Mouse (Mus musculus): ENCODE data around the gene Tbc1d15. TPM values are rescaled to one million over a fixed set of nuclear protein-coding genes. Genes with fewer than 3 reads are reported as not detected.

Gene Tbc1d15
- polyA plus RNA-seq, 1 experiment from 2014 or later: 52.5 TPM

GRCm38 (mm10) chr10:115232513-115232912 is 18.8 kb downstream of the Tbc1d15 start:
- ATAC-seq (ENCODE audit: low FRiP score): no peak

GRCm38 (mm10) chr10:115229023-115229422 is 22.2 kb downstream of the Tbc1d15 start:
- Histone ChIP-seq H3K9ac (ENCODE audit: low read length) (no peak overlapping the region), H3K27ac (ENCODE audit: low read depth, low read length) (no peak overlapping the region), H3K27me3 (ENCODE audit: control insufficient read depth, insufficient read depth, low read length) (no peaks in the 10 kb centered on the region), H3K4me3 (ENCODE audit: low read depth, low read length) (no peak overlapping the region), H3K4me1 (ENCODE audit: control insufficient read depth, insufficient read depth, low read length) (no peaks in the 10 kb centered on the region), H3K4me2 (no peak overlapping the region), H3K36me3 (ENCODE audit: control insufficient read depth, insufficient read depth, low read length) (no peaks in the 10 kb centered on the region), H3K9me3 (ENCODE audit: control insufficient read depth, low read length) (no peaks in the 10 kb centered on the region)
- DNase-seq (ENCODE audit: low spot score, missing footprints) (no peak), ATAC-seq (ENCODE audit: low FRiP score) (no peak)
- 93% methylated on average over 9 of the region's 9 CpGs for WGBS

More at GRCm38 (mm10) chr10:115232513-115232912, 18.8 kb downstream of the Tbc1d15 start:
- Histone ChIP-seq H3K27me3 (ENCODE audit: control insufficient read depth, insufficient read depth, low read length) (no peaks in the 10 kb centered on the region), H3K9me3 (ENCODE audit: control insufficient read depth, low read length) (no peaks in the 10 kb centered on the region), H3K9ac (ENCODE audit: low read length) (no peak overlapping the region), H3K4me3 (ENCODE audit: low read depth, low read length) (no peak overlapping the region), H3K36me3 (ENCODE audit: control insufficient read depth, insufficient read depth, low read length) (no peaks in the 10 kb centered on the region), H3K27ac (ENCODE audit: low read depth, low read length) (no peak overlapping the region), H3K4me2 (no peak overlapping the region), H3K4me1 (ENCODE audit: control insufficient read depth, insufficient read depth, low read length) (no peaks in the 10 kb centered on the region)
- WGBS: 93% methylated on average over 3 of the region's 3 CpGs
- no peak for DNase-seq (ENCODE audit: low spot score, missing footprints)

- H3K4me3 ChIP-seq (ENCODE audit: low read depth, low read length): no peak overlapping the region
- H3K9me3 ChIP-seq (ENCODE audit: control insufficient read depth, low read length): no peaks in the 10 kb centered on the region
- no peak overlapping the region for H3K4me2 ChIP-seq
- 91% methylated on average over 7 of the region's 7 CpGs for WGBS
- H3K27me3 ChIP-seq (ENCODE audit: control insufficient read depth, insufficient read depth, low read length): no peaks in the 10 kb centered on the region
- ATAC-seq (ENCODE audit: low FRiP score): no peak
- H3K36me3 ChIP-seq (ENCODE audit: control insufficient read depth, insufficient read depth, low read length): no peaks in the 10 kb centered on the region
- no peak overlapping the region for H3K27ac ChIP-seq (ENCODE audit: low read depth, low read length)
- H3K9ac ChIP-seq (ENCODE audit: low read length): no peak overlapping the region
- DNase-seq (ENCODE audit: low spot score, missing footprints): no peak
- H3K4me1 ChIP-seq (ENCODE audit: control insufficient read depth, insufficient read depth, low read length): no peaks in the 10 kb centered on the region
Observed at GRCm38 (mm10) chr10:115226586-115226985, 24.7 kb downstream of the Tbc1d15 start.

GRCm38 (mm10) chr10:115223845-115224244 is 27.4 kb downstream of the Tbc1d15 start:
- Histone ChIP-seq H3K27ac (ENCODE audit: low read depth, low read length) (no peak overlapping the region), H3K4me1 (ENCODE audit: control insufficient read depth, insufficient read depth, low read length) (no peaks in the 10 kb centered on the region), H3K4me2 (no peak overlapping the region), H3K9me3 (ENCODE audit: control insufficient read depth, low read length) (no peaks in the 10 kb centered on the region), H3K4me3 (ENCODE audit: low read depth, low read length) (no peak overlapping the region), H3K27me3 (ENCODE audit: control insufficient read depth, insufficient read depth, low read length) (no peaks in the 10 kb centered on the region), H3K36me3 (ENCODE audit: control insufficient read depth, insufficient read depth, low read length) (no peaks in the 10 kb centered on the region), H3K9ac (ENCODE audit: low read length) (no peak overlapping the region)
- no peak for DNase-seq (ENCODE audit: low spot score, missing footprints)
- 93% methylated on average over 3 of the region's 3 CpGs for WGBS
- no peak for ATAC-seq (ENCODE audit: low FRiP score)

- Histone ChIP-seq H3K27me3 (ENCODE audit: control insufficient read depth, insufficient read depth, low read length) (no peaks in the 10 kb centered on the region), H3K4me1 (ENCODE audit: control insufficient read depth, insufficient read depth, low read length) (no peaks in the 10 kb centered on the region), H3K9me3 (ENCODE audit: control insufficient read depth, low read length) (no peaks in the 10 kb centered on the region), H3K9ac (ENCODE audit: low read length) (no peak overlapping the region), H3K4me2 (no peak overlapping the region), H3K36me3 (ENCODE audit: control insufficient read depth, insufficient read depth, low read length) (peaks cover 10% of the 10 kb centered on the region; the same call in 1 of the 2 replicates), H3K27ac (ENCODE audit: low read depth, low read length) (no peak overlapping the region), H3K4me3 (ENCODE audit: low read depth, low read length) (no peak overlapping the region)
- ATAC-seq (ENCODE audit: low FRiP score) (no peak), DNase-seq (ENCODE audit: low spot score, missing footprints) (no peak)
- WGBS: 94% methylated on average over 11 of the region's 11 CpGs
Observed at GRCm38 (mm10) chr10:115212916-115213580, 38.2 kb downstream of the Tbc1d15 start.

GRCm38 (mm10) chr10:115205825-115206224 is 45.4 kb downstream of the Tbc1d15 start:
- WGBS: 92% methylated on average over 3 of the region's 3 CpGs
- Histone ChIP-seq H3K27me3 (ENCODE audit: control insufficient read depth, insufficient read depth, low read length) (no peaks in the 10 kb centered on the region), H3K4me1 (ENCODE audit: control insufficient read depth, insufficient read depth, low read length) (no peaks in the 10 kb centered on the region), H3K27ac (ENCODE audit: low read depth, low read length) (no peak overlapping the region), H3K36me3 (ENCODE audit: control insufficient read depth, insufficient read depth, low read length) (peaks cover 4% of the 10 kb centered on the region; the same call in 1 of the 2 replicates), H3K4me3 (ENCODE audit: low read depth, low read length) (no peak overlapping the region), H3K9me3 (ENCODE audit: control insufficient read depth, low read length) (no peaks in the 10 kb centered on the region), H3K9ac (ENCODE audit: low read length) (no peak overlapping the region), H3K4me2 (no peak overlapping the region)
- no peak for DNase-seq (ENCODE audit: low spot score, missing footprints)
- ATAC-seq (ENCODE audit: low FRiP score): no peak

- no peak for ATAC-seq (ENCODE audit: low FRiP score)
- no peak overlapping the region for H3K9ac ChIP-seq (ENCODE audit: low read length)
- WGBS: 86% methylated on average over 1 of the region's 1 CpGs
- no peaks in the 10 kb centered on the region for H3K27me3 ChIP-seq (ENCODE audit: control insufficient read depth, insufficient read depth, low read length)
- H3K9me3 ChIP-seq (ENCODE audit: control insufficient read depth, low read length): no peaks in the 10 kb centered on the region
- no peak overlapping the region for H3K4me3 ChIP-seq (ENCODE audit: low read depth, low read length)
- H3K4me1 ChIP-seq (ENCODE audit: control insufficient read depth, insufficient read depth, low read length): no peaks in the 10 kb centered on the region
- H3K4me2 ChIP-seq: no peak overlapping the region
- no peak overlapping the region for H3K27ac ChIP-seq (ENCODE audit: low read depth, low read length)
- no peak for DNase-seq (ENCODE audit: low spot score, missing footprints)
- peaks cover 4% of the 10 kb centered on the region; the same call in 1 of the 2 replicates for H3K36me3 ChIP-seq (ENCODE audit: control insufficient read depth, insufficient read depth, low read length)
Observed at GRCm38 (mm10) chr10:115205284-115205683, 46.0 kb downstream of the Tbc1d15 start.

- no peaks in the 10 kb centered on the region for H3K4me1 ChIP-seq (ENCODE audit: control insufficient read depth, insufficient read depth, low read length)
- no peak overlapping the region for H3K4me3 ChIP-seq (ENCODE audit: low read depth, low read length)
- no peak overlapping the region for H3K27ac ChIP-seq (ENCODE audit: low read depth, low read length)
- no peak for ATAC-seq (ENCODE audit: low FRiP score)
- 81% methylated on average over 7 of the region's 7 CpGs for WGBS
- no peaks in the 10 kb centered on the region for H3K36me3 ChIP-seq (ENCODE audit: control insufficient read depth, insufficient read depth, low read length)
- no peak overlapping the region for H3K4me2 ChIP-seq
- no peak for DNase-seq (ENCODE audit: low spot score, missing footprints)
- H3K9me3 ChIP-seq (ENCODE audit: control insufficient read depth, low read length): no peaks in the 10 kb centered on the region
- H3K27me3 ChIP-seq (ENCODE audit: control insufficient read depth, insufficient read depth, low read length): no peaks in the 10 kb centered on the region
- H3K9ac ChIP-seq (ENCODE audit: low read length): no peak overlapping the region
Observed at GRCm38 (mm10) chr10:115191214-115191613, 60.1 kb downstream of the Tbc1d15 start.

GRCm38 (mm10) chr10:115187390-115187789 is 63.9 kb downstream of the Tbc1d15 start:
- Histone ChIP-seq H3K4me3 (ENCODE audit: low read depth, low read length) (no peak overlapping the region), H3K9me3 (ENCODE audit: control insufficient read depth, low read length) (no peaks in the 10 kb centered on the region), H3K4me1 (ENCODE audit: control insufficient read depth, insufficient read depth, low read length) (no peaks in the 10 kb centered on the region), H3K27ac (ENCODE audit: low read depth, low read length) (no peak overlapping the region), H3K27me3 (ENCODE audit: control insufficient read depth, insufficient read depth, low read length) (no peaks in the 10 kb centered on the region), H3K4me2 (no peak overlapping the region), H3K9ac (ENCODE audit: low read length) (no peak overlapping the region), H3K36me3 (ENCODE audit: control insufficient read depth, insufficient read depth, low read length) (no peaks in the 10 kb centered on the region)
- ATAC-seq (ENCODE audit: low FRiP score) (no peak), DNase-seq (ENCODE audit: low spot score, missing footprints) (no peak)
- WGBS: 85% methylated on average over 1 of the region's 1 CpGs

Data from midbrain, embryonic 11.5 days (tissue).